Mouse (Mus musculus) brain, embryonic 14.5 days (tissue): ENCODE measurements around the gene Dynlt1c.
"Not testable (repeated sequence)": the region's sequence is repeated elsewhere in the genome, so short reads cannot be mapped to it uniquely, and the experiment has no call there.

Experiments used
- CTCF ChIP-seq: fragments of 200-500 bp; IDR thresholded peaks from 2 replicates; pipeline ENCODE4 v1.5.1; 2012; ENCODE audit warnings: inconsistent platforms, mild to moderate bottlenecking, moderate library complexity, borderline replicate concordance; ENCODE audit not compliant: insufficient read depth, insufficient read length; ENCODE audit errors: extremely low read depth
- POLR2A ChIP-seq: fragments of 200-500 bp; IDR thresholded peaks from 2 replicates; pipeline ENCODE4 v1.6.1; 2012; ENCODE audit warnings: mild to moderate bottlenecking, inconsistent platforms, borderline replicate concordance; ENCODE audit not compliant: poor library complexity, insufficient read depth, insufficient read length, severe bottlenecking; ENCODE audit errors: extremely low read depth

DNA sequence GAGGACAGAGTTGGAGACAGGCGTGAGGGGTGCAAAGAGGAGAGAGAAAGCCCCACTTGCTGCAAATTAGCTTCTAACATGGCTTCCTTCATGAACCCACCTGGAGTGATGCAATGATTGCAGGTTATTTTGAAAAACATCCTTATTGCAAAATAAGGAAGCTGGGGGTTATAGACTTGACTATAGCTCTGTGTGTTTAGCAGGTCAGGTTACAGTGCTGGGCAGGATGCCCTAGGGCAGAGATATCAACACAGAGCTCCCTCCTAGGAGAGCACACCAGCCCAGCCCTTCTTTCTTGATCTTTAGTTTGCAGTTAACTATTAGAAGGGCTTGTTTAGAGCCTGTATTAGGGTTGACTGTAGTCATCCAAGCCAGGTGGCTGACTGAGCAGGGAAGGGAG is 29.3 kb upstream of the Dynlt1c start:
- not testable (repeated sequence) for TF ChIP-seq POLR2A, CTCF
